Mouse (Mus musculus) midbrain, embryonic 13.5 days (tissue): ENCODE data around the gene Rhob. TPM values are rescaled to one million over a fixed set of nuclear protein-coding genes. Genes with fewer than 3 reads are reported as not detected.

ENCODE experiments used
- ATAC-seq: fragments of 200-750 bp; cut with Nextera tagmentation; 2 replicates; pipeline ENCODE4 v1.8.0; 2017; ENCODE audit warnings: mild to moderate bottlenecking, moderate TSS enrichment, moderate library complexity
- H3K27ac ChIP-seq: fragments of 300-500 bp; sonication (generic); 2 replicates; pipeline ENCODE4 v1.5.1; 2015; ENCODE audit warnings: inconsistent platforms, mild to moderate bottlenecking, moderate library complexity
- H3K27me3 ChIP-seq: fragments of 300-500 bp; sonication (generic); 2 replicates; pipeline ENCODE4 v1.6.1; 2015; ENCODE audit warnings: mild to moderate bottlenecking, inconsistent platforms
- H3K36me3 ChIP-seq: fragments of 300-500 bp; sonication (generic); 2 replicates; pipeline ENCODE4 v1.6.1; 2015; ENCODE audit warnings: mild to moderate bottlenecking, inconsistent platforms
- H3K4me1 ChIP-seq: fragments of 300-500 bp; sonication (generic); replicated peaks from 2 replicates; pipeline ENCODE4 v1.6.1; 2015; ENCODE audit warnings: inconsistent platforms
- H3K4me2 ChIP-seq: fragments of 300-500 bp; sonication (generic); replicated peaks from 2 replicates; pipeline ENCODE4 v1.6.1; 2015; ENCODE audit warnings: moderate library complexity, mild to moderate bottlenecking, inconsistent platforms
- H3K4me3 ChIP-seq: fragments of 300-500 bp; sonication (generic); replicated peaks from 2 replicates; pipeline ENCODE4 v1.5.1; 2015; ENCODE audit warnings: mild to moderate bottlenecking, inconsistent platforms
- H3K9ac ChIP-seq: fragments of 300-500 bp; sonication (generic); replicated peaks from 2 replicates; pipeline ENCODE4 v1.6.1; 2015; ENCODE audit warnings: mild to moderate bottlenecking, inconsistent platforms
- H3K9me3 ChIP-seq: fragments of 300-500 bp; sonication (generic); 2 replicates; pipeline ENCODE4 v1.6.1; 2016; ENCODE audit warnings: mild to moderate bottlenecking, inconsistent platforms
- WGBS: fragments of 180-500 bp; shearing (Covaris S2); methylation state at CpG from one replicate; pipeline ENCODE4 v1.1.7; 2015; 5-methylcytosine and 5-hydroxymethylcytosine counted together
- polyA plus RNA-seq: library from polyadenylated mRNA; unstranded; fragments of >200 nt; fragmentation: Nextera tagmentation; extraction: Ambion mirVana; gene quantifications from 2 replicates; pipeline ENCODE4 v1.2.1, GENCODE M21; 2015

Gene Rhob
- polyA plus RNA-seq, 1 experiment from 2014 or later: 67.8 TPM

GRCm38 (mm10) chr12:8450028-8450427, 49.8 kb downstream of the Rhob start:
- H3K9ac ChIP-seq: no peak overlapping the region
- no peak overlapping the region for H3K27ac ChIP-seq
- no peak overlapping the region for H3K4me2 ChIP-seq
- peaks cover 11% of the 10 kb centered on the region; the same call in 1 of the 2 replicates for H3K4me1 ChIP-seq
- no peaks in the 10 kb centered on the region for H3K9me3 ChIP-seq
- no peak for ATAC-seq
- 0 out of 2 replicates have a peak, but pooled peaks cover 2% of the 10 kb centered on the region for H3K27me3 ChIP-seq
- no peak overlapping the region for H3K4me3 ChIP-seq
- no peaks in the 10 kb centered on the region for H3K36me3 ChIP-seq
- 96% methylated on average over 1 of the region's 1 CpGs for WGBS

Other genes with a start within 250 kb of the Rhob start
- 0.43 and 0.58 TPM in 2 replicates for gene Gdf7, start 198.1 kb downstream of the Rhob start, polyA plus RNA-seq
- 7.7 and 9.0 TPM in 2 replicates for gene Hs1bp3, start 186.6 kb downstream of the Rhob start, polyA plus RNA-seq
- not detected in 2 replicates for gene Slc7a15, start 99.1 kb upstream of the Rhob start, polyA plus RNA-seq
- 58.6 and 66.7 TPM in 2 replicates for gene Pum2, start 174.1 kb upstream of the Rhob start, polyA plus RNA-seq